Mouse (Mus musculus): ENCODE measurements around the gene Ccdc103. TPM values are rescaled to one million over a fixed set of nuclear protein-coding genes. Genes with fewer than 3 reads are reported as not detected.

Gene Ccdc103
- total RNA-seq, 2 experiments from 2014 or later, result 1.5 to 2.0 TPM

Other genes starting within 250 kb of the Ccdc103 start
- gene Meioc, start 217.5 kb upstream of the Ccdc103 start, total RNA-seq (2021), result not detected
- gene Ccdc43, start 183.4 kb upstream of the Ccdc103 start, total RNA-seq (2021), result 10 to 100 TPM; 37.9 to 41.3 TPM
- gene Adam11, start 119.8 kb upstream of the Ccdc103 start, total RNA-seq (2021), result 100 to 1,000 TPM; 186 to 207 TPM
- 10 to 100 TPM; 10.3 to 12.9 TPM for gene Gjc1, start 61.5 kb upstream of the Ccdc103 start, total RNA-seq (2021)
- 1 to 10 TPM; 5.3 to 6.5 TPM for gene Higd1b, start 45.4 kb upstream of the Ccdc103 start, total RNA-seq (2021)
- gene Eftud2, start 219 bp upstream of the Ccdc103 start, total RNA-seq (2021), result 100 to 1,000 TPM; 113 to 124 TPM
- gene Fam187a, start 4.0 kb downstream of the Ccdc103 start, total RNA-seq (2021), result under 1 TPM; 0.21 to 0.41 TPM
- gene Gfap, start 19.7 kb downstream of the Ccdc103 start, total RNA-seq (2021), result 100 to 1,000 TPM; 263 to 355 TPM
- 1 to 10 TPM in 1 of 2 experiments, under 1 TPM in 1; 0.91 to 1.4 TPM for gene Kif18b, start 43.9 kb downstream of the Ccdc103 start, total RNA-seq (2021)
- 10 to 100 TPM; 36.0 to 37.8 TPM for gene C1ql1, start 65.5 kb downstream of the Ccdc103 start, total RNA-seq (2021)
- 100 to 1,000 TPM; 112 to 113 TPM for gene Nmt1, start 147.0 kb downstream of the Ccdc103 start, total RNA-seq (2021)
- gene Dcakd, start 147.1 kb downstream of the Ccdc103 start, total RNA-seq (2021), result 100 to 1,000 TPM; 113 to 128 TPM
- gene Plcd3, start 220.5 kb downstream of the Ccdc103 start, total RNA-seq (2021), result 10 to 100 TPM in 1 of 2 experiments, 1 to 10 TPM in 1; 9.7 to 10.3 TPM
- 10 to 100 TPM; 71.0 to 80.3 TPM for gene Acbd4, start 220.5 kb downstream of the Ccdc103 start, total RNA-seq (2021)
- 10 to 100 TPM; 50.8 to 53.8 TPM for gene Hexim1, start 235.0 kb downstream of the Ccdc103 start, total RNA-seq (2021)